Comparison of ENCODE assay signal across 9 mouse cellular contexts in the genomic region with DNA sequence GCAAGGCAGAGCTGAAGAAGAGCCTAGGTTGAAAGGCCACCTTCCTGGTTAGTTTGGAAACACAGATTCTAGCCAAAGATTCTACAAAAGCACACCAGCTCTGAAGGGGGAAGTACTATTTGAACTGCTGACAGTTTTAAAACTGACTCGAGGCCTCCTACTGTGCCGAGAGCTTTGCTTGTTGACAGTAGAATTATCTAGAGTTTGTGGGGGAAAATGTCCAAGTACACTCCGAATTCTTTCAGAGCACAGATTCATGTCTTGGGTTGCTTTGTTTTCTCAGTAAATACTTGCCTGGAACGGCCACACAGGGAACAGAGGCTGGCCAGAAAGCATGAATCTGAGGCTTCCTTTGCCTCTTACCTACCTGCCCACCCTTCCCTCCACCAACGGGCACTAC.
DNase-seq lines count a peak whose midpoint lies in the region; ATAC-seq lines count a peak whose summit lies in the region.
"Had no signal": no experiment of that assay in that cellular context is flagged by ENCODE, and none has a peak within 500 bp of the region (broad histone marks: within the 10 kb centered on the region; RNA-seq: fewer than 3 reads in every experiment).

No protein-coding gene starts in this region.

- H3K27ac ChIP-seq in kidney, embryonic 16.5 days (ENCODE audit: low read length) = peak overlapping the region; percentile 44; the same call in 1 of the 2 replicates

- no peak for ATAC-seq in kidney, embryonic 16.5 days (ENCODE audit: low FRiP score, low TSS enrichment)

- H3K4me3 ChIP-seq in kidney, embryonic 16.5 days (ENCODE audit: low read length) = no peak overlapping the region

- no peaks in the 10 kb centered on the region for H3K9me3 ChIP-seq in kidney, embryonic 16.5 days (ENCODE audit: low read length)

- no peaks in the 10 kb centered on the region for H3K36me3 ChIP-seq in kidney, embryonic 16.5 days (ENCODE audit: insufficient read depth, low read length)

- H3K4me2 ChIP-seq in kidney, embryonic 16.5 days (replicated peaks; ENCODE audit: low read depth, low read length) = no peak overlapping the region

- no peaks in the 10 kb centered on the region for H3K27me3 ChIP-seq in kidney, embryonic 16.5 days (ENCODE audit: insufficient read depth, low read length)

- peaks cover 4% of the 10 kb centered on the region; the same call in 1 of the 2 replicates for H3K4me1 ChIP-seq in kidney, embryonic 16.5 days (ENCODE audit: insufficient read depth, low read length)

- H3K9ac ChIP-seq in kidney, embryonic 16.5 days (replicated peaks; ENCODE audit: low read length) = no peak overlapping the region

- DNase-seq in kidney, adult 9 months = peak; percentile 11
- no peak for DNase-seq in kidney, postnatal 25 days
- DNase-seq in A20 (ENCODE audit: low read depth, low spot score) = peak; percentile 27
- DNase-seq in Muller cell, postnatal 12 days (ENCODE audit: inconsistent ontology term) = peak; percentile 18
- DNase-seq in urinary bladder, postnatal 25 days (ENCODE audit: low spot score) = no peak
- no peak for DNase-seq in adrenal gland, postnatal 36 days
- DNase-seq: cerebellum, adult 11 months; layer of hippocampus, adult 9-11 months had no signal

- 26% methylated on average over 5 of the region's 5 CpGs for WGBS in kidney, embryonic 16.5 days

Comparison
In these comparisons a context has a peak if more than half of its experiments do, and no peak if none do; other contexts are left out.
1. DNase-seq: peak in kidney, adult 9 months (single experiment), A20 (single experiment) and Muller cell, postnatal 12 days (single experiment); none in kidney, postnatal 25 days (0 of 2), urinary bladder, postnatal 25 days (single experiment) and adrenal gland, postnatal 36 days (0 of 2).